Mouse (Mus musculus): ENCODE measurements around the gene Edn1.

Edn1 gene

DNA sequence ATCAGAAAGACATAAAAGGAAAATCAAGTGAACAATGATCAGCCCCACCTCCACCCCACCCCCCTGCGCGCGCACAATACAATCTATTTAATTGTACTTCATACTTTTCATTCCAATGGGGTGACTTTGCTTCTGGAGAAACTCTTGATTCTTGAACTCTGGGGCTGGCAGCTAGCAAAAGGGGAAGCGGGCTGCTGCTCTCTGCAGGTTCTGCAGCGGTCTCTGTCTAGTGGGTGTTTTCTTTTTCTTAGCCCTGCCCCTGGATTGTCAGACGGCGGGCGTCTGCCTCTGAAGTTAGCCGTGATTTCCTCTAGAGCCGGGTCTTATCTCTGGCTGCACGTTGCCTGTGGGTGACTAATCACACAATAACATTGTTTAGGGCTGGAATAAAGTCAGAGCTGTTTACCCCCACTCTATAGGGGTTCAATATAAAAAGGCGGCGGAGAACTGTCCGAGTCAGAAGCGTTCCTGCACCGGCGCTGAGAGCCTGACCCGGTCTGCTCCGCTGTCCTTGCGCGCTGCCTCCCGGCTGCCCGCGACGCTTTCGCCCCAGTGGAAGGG is at the start of gene Edn1:
Gene Edn1, plus strand, starts transcription at position 316 of the 561 bp plus-strand sequence.
- no peak for DNase-seq (ENCODE audit: extremely low read depth, low read depth)

DNA sequence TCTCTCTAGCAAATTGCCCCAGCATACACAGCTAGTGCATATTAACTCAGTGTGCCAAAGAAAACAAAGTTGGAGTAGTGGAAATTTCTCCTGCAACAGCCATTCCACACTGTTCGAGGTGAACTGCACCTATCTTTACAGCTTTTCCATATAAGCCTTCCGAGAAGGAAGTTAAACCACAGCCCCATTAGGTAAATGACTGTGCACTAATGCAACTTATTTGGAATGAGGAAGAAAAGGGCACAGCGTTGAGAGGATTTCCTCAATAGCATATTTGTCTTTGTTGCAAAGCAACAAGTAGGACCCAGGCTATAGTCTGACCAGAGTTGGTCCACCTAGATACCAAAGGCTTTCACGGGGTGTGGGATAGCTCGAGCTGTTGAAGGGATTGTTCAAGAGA is 47.5 kb upstream of the Edn1 start:
- DNase-seq (ENCODE audit: extremely low read depth, low read depth): no peak

DNA sequence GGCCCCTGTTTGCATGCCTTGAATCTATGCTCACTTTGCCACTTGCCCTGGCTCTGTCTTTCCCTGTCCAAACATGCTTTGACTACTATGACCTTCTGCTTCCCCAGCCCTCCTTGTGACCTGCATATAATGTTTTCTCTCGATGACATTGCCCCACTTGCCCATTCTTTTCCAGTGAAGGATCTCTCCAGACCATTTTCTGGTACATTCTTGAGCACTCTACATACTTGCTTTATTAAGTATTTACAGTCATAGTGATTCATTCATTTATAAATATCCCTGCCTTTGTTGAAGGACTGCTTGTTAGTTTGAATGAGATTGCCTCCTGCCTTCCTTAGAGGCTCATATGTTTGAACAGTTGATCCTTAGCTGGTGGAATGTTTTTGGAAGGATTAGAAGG is 46.2 kb upstream of the Edn1 start:
- DNase-seq (ENCODE audit: extremely low read depth, low read depth): no peak

DNA sequence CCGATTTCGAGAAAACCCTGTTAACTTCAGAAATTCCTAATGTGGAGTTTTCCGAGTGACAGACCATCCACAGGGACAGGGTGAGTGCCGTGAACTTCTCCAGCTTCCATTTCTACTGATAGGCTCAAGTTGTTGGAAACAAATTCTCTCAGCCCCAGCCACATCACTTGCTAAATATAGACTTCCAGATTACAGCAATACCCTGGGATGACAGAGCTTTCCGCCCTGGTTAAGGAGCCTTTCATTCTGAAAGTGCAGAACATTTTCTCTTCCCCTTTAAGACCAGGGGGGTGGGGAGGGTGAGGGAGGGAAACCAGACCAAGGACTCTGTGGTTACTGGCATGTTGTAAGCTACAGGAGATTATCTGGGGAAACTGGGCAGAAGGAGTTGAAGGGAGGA is 42.9 kb upstream of the Edn1 start:
- DNase-seq (ENCODE audit: extremely low read depth, low read depth): no peak

DNA sequence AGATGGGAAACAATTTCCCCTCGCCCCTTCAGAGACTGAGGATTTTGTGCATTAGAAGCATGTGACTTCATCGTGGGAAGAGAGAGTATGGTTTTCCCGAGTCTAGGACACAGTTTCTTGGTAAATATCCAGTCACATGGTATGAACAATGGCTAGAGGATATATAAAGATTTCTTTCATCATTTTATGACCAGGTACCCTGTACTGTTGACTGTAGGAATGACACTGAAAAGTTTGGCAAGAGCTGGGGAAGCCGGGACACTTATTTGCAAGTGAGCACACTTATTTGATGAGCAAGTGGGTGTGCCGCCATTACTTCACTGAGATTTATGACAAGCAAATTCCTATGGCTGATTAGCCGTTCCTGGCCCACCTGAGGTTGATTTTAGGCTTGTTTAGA is 40.6 kb upstream of the Edn1 start:
- no peak for DNase-seq (ENCODE audit: extremely low read depth, low read depth)

DNA sequence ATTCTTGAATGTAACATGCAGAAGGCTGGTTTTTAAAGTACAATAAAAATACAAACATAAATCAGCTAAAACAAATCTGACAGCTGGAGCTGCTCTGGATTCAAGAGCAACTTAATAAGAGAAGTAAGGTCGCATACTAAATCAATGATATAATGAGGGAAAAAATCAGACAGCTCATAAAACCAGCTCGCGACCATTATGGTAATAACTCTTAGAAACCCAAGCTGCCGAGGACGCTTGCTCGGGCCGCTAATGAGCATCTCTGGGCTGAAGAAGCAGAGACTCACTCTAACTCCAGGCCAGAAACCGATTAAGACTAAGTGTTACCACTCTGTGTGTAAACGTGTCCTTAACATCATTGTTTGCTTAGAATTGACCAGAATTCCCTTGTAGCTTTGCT is 31.2 kb upstream of the Edn1 start:
- no peak for DNase-seq (ENCODE audit: extremely low read depth, low read depth)

DNA sequence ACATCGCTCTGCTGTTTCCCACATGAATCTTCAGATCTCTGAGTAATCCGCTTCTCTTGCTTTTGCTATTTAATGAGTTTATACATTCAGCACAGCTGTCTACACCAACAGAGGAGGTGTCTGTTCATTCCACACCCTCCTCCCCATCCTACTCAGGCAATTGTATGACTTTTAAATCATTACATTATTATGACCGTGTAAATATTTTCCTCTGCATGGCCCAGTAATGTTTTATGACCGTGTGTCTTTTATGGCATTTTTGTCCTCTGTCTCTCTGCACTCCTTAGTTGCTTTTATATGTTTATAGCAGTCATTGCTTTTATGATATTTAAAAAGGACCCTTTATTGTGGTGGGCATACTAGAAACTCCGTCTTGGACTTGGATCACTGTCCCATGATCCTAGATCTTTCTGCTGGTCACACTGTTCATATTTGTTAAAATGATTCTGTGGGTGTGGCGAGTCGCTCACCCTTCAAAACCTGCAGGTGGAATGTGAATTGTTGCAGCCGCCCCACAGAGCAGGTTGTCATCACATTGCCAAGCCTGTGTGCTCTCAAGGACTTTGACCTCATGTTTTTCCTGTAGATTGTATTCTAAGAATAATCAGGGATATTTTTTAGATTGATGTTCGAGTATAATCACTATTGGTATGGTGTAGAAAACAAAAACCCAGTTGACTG is 24.4 kb upstream of the Edn1 start:
- DNase-seq (ENCODE audit: extremely low read depth, low read depth): no peak

DNA sequence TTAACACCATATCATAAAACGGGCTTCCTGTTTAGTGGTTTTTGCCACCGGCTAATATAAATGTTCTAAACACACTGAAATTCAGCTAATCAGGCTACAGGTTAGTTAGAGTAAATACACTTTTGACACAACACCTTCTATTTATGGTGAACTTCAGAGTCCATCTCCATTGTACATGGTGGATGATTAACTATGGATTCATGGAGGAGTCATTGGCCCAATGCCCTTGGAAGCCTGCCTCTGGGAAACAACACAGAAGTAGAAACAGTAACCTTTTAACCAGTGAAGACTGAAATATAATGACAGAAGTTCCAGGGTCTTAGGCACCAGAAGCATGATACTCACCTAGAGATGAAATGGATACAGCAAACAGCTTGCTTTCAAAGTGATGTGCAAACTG is 23.5 kb upstream of the Edn1 start:
- DNase-seq (ENCODE audit: extremely low read depth, low read depth): no peak

DNA sequence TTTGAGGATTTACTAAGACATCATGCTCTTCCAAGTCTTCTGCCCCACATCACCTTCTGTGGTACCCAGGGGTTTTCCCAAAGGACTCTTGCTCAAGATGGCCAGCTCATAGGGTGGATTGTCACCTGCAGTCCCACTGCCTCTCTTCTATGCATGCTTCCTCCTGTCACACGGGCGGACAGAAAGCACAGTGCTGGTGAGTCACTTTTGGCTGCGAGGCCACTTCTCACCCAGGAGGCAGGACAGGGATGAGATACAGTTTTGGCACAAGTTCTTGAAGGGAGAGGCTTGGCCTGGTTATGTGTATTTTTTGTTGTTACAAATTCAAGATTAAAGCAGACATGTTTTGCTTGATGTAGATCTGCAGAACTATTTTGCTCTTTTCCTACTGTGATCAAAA is 15.4 kb upstream of the Edn1 start:
- no peak for DNase-seq (ENCODE audit: extremely low read depth, low read depth)

DNA sequence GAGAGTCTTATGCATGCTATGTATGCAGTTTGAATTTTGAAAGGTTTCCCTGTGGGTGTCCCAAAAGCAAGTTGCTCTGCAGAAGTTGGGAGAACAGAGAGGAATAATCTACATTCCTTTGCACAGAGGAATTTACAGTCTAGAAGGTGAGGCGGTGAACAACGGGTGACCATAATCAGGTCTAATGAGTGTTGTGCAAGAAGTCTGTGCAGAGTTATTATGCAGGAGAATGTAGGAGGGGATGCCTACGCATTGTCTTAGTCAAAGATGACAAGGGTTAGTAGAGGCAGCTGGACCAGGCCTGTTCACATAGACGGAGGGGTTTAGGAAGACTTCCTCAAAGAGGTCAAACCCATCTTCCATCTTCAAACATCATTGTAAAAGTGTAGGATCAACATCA is 14.5 kb upstream of the Edn1 start:
- no peak for DNase-seq (ENCODE audit: extremely low read depth, low read depth)

DNA sequence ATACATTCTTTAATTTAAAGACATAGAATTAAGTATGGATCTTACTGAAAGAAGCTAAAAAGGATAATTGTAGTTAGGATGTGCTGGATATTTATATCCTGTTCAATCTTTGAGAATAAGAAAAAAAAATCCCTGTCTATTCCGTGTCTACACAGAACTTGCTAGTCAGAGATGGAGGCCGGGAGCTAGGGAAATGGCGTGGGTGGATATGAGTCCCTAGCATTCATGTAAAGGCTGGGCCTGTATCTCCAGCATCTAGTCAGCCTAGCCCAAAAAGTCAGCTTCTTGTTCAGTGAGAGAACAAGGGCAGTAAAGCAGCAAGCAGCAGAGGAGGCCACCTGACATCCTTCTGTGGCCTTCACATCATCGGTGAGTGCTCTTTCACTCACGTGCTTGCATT is 8.7 kb upstream of the Edn1 start:
- no peak for DNase-seq (ENCODE audit: extremely low read depth, low read depth)

DNA sequence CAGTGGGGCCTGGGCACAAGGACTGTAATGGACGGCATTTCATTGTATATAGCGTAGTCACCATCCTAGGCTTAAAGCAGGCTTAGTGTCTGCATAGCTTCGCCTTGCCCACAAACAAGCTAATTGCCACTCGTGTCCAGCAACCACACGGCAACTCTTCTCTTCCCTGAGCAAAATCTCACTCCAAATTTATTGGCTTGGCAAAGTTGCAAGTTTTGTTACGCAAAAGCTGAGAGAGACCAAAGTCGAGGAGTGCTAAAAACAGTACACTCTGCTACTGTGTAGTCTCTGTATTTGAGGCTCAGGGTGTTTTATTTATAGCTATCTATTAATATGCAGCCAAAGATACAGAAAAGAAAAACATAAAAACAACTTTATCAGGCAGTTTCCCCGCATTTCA is 3.0 kb upstream of the Edn1 start:
- DNase-seq (ENCODE audit: extremely low read depth, low read depth): no peak

DNA sequence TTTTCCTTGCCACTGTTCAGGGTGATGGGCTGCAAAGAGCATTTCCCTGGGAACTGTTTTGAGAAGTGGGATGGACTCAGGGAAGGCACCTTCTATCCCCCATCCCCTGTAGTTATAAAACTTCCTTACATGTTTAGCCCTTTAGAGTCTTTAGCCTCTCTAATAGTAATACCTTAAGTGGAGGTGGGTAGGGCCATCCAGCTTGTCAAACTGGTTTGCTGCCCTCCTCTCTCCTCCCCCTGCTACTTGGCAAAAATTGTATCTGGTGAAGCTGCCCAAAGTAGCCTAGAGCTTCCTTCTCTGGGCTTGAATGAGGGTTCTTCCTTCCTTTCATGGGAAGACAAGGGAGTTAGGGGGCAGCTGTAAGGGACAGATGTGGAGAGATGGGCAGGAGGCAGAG is 2.5 kb upstream of the Edn1 start:
- no peak for DNase-seq (ENCODE audit: extremely low read depth, low read depth)

DNA sequence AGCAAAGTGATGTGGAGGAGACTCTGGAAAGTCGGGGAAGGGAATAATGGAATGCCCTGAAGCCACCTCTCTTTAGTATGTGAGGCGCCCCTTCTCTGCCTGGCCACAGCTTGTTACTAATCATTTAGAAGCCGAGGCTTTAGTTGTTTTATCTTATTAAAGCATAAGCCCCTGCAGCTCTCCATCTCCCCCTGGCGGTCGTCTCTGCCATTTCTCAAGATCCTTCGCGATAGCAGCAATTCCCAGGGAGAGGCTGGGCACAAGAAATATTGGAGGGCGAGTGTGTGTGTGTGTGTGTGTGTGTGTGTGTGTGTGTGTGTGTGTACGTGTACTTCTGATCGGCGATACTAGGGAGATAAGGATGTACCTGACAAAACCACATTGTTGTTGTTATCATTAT is 709 bp upstream of the Edn1 start:
- no peak for DNase-seq (ENCODE audit: extremely low read depth, low read depth)

DNA sequence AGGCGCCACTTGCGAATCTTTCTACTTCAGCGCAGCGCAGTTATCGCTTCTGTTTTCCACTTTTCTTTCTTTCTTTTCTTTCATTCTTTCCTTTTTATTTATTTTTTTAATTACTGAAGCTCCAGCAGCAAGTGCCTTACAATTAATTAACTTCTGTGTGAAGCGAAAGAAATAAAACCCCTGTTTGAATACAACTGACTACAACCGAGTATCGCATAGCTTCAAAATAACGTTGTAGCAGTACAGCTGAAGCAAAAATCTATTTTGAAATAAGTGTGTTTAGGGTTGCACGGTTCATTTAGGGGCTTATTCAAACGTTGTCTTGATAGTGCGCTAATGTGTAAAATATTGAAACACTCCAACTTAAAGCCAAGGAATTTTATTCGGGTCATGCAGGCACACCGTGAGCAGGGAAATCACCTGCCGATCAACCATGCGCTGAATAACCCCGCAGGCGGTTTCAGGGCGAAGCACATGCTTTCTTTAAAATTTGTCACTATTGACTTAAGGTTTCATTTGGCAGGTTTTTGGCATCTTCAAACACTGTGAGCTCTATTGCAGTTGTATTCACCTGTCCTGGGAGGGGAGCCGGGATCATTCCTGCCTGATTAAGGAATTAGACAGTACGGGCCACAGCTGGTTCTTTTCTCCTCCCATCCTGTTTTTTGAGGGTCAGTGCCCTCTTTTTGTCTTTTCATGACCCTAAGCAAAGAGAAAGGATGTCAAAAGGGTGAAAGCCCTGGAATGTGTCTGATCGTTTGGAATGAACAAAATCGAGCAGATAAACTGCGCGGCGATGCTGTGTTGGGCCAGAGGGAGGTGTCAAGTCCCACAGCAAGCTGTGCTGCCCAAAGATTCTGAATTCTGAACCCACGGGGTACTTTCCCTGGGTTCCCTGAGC is 935 bp downstream of the Edn1 start:
- DNase-seq (ENCODE audit: extremely low read depth, low read depth): no peak

DNA sequence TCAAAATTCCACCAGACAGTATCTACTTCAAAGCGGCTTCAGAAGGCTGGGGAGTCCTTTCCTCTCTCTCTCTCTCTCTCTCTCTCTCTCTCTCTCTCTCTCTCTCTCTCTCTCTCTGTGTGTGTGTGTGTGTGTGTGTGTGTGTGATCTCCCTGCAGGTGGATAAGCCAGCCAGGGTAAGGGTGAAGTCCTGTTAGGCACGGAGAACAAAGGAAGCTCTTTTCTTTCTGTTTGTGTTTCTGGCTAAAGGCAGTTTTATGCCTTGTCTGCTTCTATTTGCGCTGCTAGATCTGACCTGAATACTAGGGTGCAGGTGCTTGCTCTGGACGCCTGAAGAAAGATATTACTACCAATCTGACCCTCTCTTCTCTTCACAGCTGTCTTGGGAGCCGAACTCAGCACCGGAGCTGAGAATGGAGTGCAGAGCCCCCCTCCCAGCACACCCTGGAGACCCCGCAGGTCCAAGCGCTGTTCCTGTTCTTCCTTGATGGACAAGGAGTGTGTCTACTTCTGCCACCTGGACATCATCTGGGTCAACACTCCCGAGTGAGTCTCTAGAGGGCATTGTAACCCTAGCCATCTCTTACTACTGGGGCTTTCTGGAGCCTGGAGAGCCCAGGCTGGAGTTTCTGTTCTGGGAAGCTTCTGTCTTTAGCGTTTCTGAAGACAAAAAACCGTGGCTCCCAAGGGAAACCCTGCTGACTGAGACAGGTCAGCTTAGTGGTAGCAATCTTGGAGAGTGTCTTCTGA is 2.1 kb downstream of the Edn1 start:
- no peak for DNase-seq (ENCODE audit: extremely low read depth, low read depth)

DNA sequence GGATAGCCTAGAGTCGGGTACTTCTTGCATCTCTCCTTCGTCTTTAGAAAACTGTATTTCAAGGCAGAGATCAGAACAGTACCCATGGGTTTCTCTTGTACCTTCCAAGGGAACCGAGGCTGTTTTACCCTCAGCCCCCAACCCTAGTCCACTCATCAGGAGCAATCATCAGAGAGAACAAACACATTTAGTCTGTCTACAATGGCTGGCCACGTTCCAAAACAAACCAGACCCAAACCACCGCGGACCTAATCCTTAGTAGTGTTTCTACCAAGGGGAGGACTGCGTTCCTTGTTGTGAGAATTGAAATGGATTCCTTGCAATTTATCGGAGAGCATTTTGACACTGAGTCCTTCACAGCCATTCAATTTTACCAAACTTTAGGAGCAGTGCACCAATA is 2.9 kb downstream of the Edn1 start:
- no peak for DNase-seq (ENCODE audit: extremely low read depth, low read depth)

DNA sequence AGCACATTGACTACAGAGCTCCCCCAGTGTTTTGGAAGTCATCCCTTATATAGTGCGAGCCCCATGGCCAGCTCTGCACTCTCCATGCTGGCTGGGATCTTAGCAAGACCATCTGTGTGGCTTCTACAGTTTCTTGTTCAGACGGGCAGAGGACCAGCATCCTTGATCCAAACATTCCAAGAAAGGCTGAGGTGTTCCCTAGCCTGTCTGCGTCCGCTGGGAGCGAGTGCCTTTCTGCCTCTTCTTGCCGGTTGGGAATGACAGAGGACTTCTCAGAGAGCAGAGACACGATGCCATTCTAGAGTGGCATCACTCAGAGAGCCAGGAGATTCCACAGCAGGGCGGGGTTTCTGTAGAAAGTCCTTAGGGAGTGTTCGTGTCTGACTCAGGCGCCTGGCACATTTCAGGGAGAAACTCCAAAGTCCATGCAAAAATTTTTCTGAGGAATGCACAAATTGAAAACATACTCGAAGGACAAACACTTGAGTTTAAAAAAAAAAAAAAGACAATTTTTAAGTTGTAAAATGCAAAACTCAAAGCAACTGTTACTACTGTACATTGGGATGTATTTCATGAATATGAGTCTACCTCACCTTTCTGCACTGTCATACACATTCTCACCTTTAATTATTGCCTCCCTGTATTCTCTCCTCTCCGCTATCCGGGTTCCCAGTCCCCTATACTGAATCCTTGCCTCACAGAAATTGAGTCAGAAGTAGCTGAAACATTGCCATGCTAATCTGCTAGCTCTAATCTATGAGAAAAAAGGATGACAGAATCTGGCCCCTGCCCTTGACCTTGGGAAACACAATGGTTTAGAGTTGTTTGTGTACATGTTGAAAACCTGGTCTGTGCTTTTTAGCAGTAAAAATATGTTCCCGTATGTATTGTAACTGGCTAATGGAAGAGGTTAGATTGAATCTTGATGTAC is 5.9 kb downstream of the Edn1 start:
- DNase-seq (ENCODE audit: extremely low read depth, low read depth): no peak

DNA sequence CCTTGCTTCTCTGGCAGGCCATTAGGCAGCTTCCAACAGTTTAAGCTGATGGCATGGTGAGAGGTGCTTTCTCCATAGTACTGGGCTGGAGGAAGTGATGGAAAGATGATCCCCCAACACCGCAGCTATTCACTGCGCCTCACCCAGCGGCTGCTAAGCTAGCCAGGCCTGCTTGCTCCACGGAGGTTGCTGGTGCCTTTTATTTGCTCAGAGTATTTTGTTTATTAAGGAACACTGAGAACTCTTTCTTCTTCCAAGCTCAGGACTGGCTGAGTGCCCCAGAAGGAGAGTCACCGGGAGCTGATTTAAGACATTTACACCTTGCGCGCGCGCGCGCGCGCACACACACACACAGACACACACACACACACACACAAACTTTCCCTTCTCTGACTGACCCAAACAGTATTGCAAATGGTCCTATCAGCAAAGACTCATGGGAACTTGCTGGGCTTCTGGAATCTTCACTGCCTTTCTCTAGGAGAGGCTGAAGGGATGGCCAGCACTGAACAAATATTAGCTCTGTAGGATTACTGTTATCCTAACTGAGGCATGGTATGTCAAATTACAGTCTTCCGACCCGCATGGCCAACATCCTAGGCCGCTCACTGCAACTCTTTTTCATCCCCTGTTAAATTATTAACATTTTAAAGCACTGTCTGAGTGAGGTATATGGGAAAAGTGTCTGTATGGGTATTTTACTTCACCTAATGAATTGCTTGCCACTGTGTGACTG is 7.3 kb downstream of the Edn1 start:
- no peak for DNase-seq (ENCODE audit: extremely low read depth, low read depth)

DNA sequence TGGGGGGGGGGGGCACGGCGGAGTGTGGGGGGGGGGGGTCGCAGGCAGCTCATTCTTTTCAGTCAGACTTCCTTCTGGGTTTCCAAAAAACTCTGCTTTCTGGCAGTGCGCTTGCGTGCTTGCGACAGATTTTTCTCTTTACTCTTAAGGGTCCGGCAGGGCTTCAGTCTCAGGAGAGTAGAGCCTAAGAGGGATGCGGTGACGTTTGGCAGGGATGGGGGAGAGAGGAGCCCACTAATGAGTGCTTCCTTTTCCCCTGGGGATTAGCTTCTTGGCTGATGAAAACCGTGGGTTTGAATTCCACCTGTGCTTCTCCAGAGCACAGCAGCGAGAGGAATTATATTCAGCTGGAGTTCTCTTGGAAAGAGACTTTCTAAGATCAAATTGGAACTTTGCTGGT is 8.5 kb downstream of the Edn1 start:
- DNase-seq (ENCODE audit: extremely low read depth, low read depth): no peak

Measured in MEL-GATA-1-ER (cell line).